Mouse (Mus musculus) T-helper 17 cell (primary cell): Measurements from ENCODE around the gene Zfp280c.

Experiments used
- in situ Hi-C, 2 experiments: fragments of 300-600 bp; cut with MboI, MseI; formaldehyde crosslinking; loops; 1 replicate in 1 of 2; 2 replicates in 1 of 2; pipeline ENCODE4 v1.15.1; 2025; ENCODE audit warnings: high pct_unique_total_duplicates in 2 of 2

Gene Zfp280c

GRCm38 (mm10) chrX:48493763-48494162 lies 100.5 kb downstream of the Zfp280c start:
- in situ Hi-C loops = loop anchor here in 1 of 2 experiments (5.0 kb wide), 1 partner anchor 49 kb away; no protein-coding TSS in a partner anchor
